Mouse (Mus musculus) heart, embryonic 14.5 days (tissue): ENCODE results near the gene Tmem132c. TPM values are rescaled to one million over a fixed set of nuclear protein-coding genes. Genes with fewer than 3 reads are reported as not detected.
A peak's percentile ranks its signal among the peaks of the same experiment; 100 is the strongest.

Experiments used
- ATAC-seq: fragments of 200-750 bp; cut with Nextera tagmentation; 2 replicates; pipeline ENCODE4 v1.8.0; 2017; ENCODE audit warnings: low read depth, moderate TSS enrichment; ENCODE audit not compliant: insufficient number of reproducible peaks, insufficient read depth, low FRiP score
- H3K27ac ChIP-seq, 2 experiments: fragments of 200-500 bp in 1 of 2; fragments of 300-500 bp in 1 of 2; sonication (generic) in 1 of 2; replicated peaks in 1 of 2; 2 replicates each; pipeline ENCODE4 v1.5.1; 2012 to 2014; ENCODE audit warnings: low read depth in 2 of 2, low read length in 2 of 2, control low read depth in 1 of 2, mild to moderate bottlenecking in 1 of 2, mixed read lengths in 1 of 2; ENCODE audit not compliant: control insufficient read depth in 1 of 2, insufficient read depth in 1 of 2
- H3K27me3 ChIP-seq: fragments of 300-500 bp; sonication (generic); 2 replicates; pipeline ENCODE4 v1.6.1; 2014; ENCODE audit warnings: mild to moderate bottlenecking, low read length, control low read depth; ENCODE audit not compliant: control insufficient read depth, insufficient read depth
- H3K36me3 ChIP-seq: fragments of 300-500 bp; sonication (generic); 2 replicates; pipeline ENCODE4 v1.6.1; 2014; ENCODE audit warnings: mild to moderate bottlenecking, control low read depth, low read length, mixed read lengths; ENCODE audit not compliant: control insufficient read depth, insufficient read depth
- H3K4me1 ChIP-seq, 2 experiments: fragments of 200-500 bp in 1 of 2; fragments of 300-500 bp in 1 of 2; sonication (generic) in 1 of 2; 2 replicates each; pipeline ENCODE4 v1.6.1; 2012 to 2014; ENCODE audit warnings: low read length in 2 of 2, control low read depth in 1 of 2, mixed read lengths in 1 of 2; ENCODE audit not compliant: control insufficient read depth in 2 of 2, insufficient read depth in 2 of 2
- H3K4me2 ChIP-seq: fragments of 300-500 bp; sonication (generic); 2 replicates; pipeline ENCODE4 v1.6.1; 2014; ENCODE audit warnings: mild to moderate bottlenecking, low read length
- H3K4me3 ChIP-seq, 2 experiments: fragments of 200-500 bp in 1 of 2; fragments of 300-500 bp in 1 of 2; sonication (generic) in 1 of 2; 2 replicates each; pipeline ENCODE4 v1.5.1; 2012 to 2014; ENCODE audit warnings: low read length in 2 of 2, mild to moderate bottlenecking in 2 of 2, control low read depth in 1 of 2, low read depth in 1 of 2, moderate library complexity in 1 of 2; ENCODE audit not compliant: control insufficient read depth in 1 of 2, insufficient read depth in 1 of 2
- H3K9ac ChIP-seq: fragments of 300-500 bp; sonication (generic); 2 replicates; pipeline ENCODE4 v1.6.1; 2014; ENCODE audit warnings: mild to moderate bottlenecking, low read length
- H3K9me3 ChIP-seq: fragments of 300-500 bp; sonication (generic); 2 replicates; pipeline ENCODE4 v1.6.1; 2016; ENCODE audit warnings: low read length, control low read depth; ENCODE audit not compliant: control insufficient read depth
- WGBS: fragments of 180-500 bp; shearing (Covaris S2); extraction: QIAGEN DNeasy Blood & Tissue Kit; methylation state at CpG from one replicate; pipeline ENCODE4 v1.1.7; 2014; 5-methylcytosine and 5-hydroxymethylcytosine counted together
- polyA plus RNA-seq: library from polyadenylated mRNA; unstranded; fragments of >200 nt; fragmentation: Nextera tagmentation; extraction: Ambion mirVana; gene quantifications from 2 replicates; pipeline ENCODE4 v1.2.1, GENCODE M21; 2014

Gene Tmem132c
- polyA plus RNA-seq, 1 experiment from 2014 or later, result 1.1 TPM

DNA sequence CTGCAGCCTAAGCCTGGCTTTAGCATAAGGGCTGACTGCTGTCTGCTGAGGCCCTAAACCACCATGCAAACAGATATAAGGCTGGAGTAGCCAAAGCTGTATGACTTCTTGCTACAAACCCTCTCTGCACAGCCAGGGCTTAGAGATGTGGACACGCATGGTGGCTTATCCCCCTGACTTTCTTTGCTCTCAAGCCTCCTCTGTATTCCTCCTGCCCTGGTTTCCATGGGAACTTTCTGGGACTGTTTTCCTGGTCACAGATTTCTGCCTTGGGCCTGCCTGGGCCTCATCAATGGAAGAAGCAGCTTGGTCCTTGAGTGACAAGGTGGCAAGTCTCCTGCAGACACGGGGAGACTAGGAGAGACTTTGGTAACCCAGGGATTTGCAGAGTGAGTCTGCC, 56.5 kb downstream of the Tmem132c start:
- H3K9me3 ChIP-seq, result no peaks in the 10 kb centered on the region
- no peak overlapping the region for H3K4me3 ChIP-seq
- no peaks in the 10 kb centered on the region for H3K36me3 ChIP-seq
- ATAC-seq, result no peak
- H3K27ac ChIP-seq, result no peak overlapping the region
- WGBS, result 56% methylated on average over 2 of the region's 2 CpGs
- no peak overlapping the region for H3K4me2 ChIP-seq
- H3K27me3 ChIP-seq, result no peaks in the 10 kb centered on the region
- no peak overlapping the region for H3K9ac ChIP-seq
- H3K4me1 ChIP-seq, result peaks cover 16 to 21% of the 10 kb centered on the region in 2 experiments

DNA sequence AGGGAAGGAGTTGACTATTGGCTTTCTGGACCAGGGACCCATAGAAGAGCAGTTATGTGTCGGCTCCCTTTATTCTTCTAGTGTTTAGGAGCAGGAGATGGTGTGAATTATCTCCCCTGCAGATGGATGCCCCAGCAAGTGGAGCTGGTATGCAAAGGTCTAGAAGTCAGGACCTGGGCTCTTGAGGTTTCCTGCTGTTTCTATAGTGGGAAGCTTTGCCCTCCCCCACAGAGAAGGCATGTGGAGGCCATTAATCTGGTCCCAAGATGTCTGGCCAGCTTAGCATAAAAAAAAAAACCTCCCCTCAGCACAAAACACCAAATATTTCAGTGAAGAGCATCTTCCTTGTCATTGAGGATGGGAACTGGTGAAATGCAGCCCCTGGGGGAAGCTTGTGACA, 57.4 kb downstream of the Tmem132c start:
- Histone ChIP-seq H3K36me3 (no peaks in the 10 kb centered on the region), H3K9me3 (no peaks in the 10 kb centered on the region), H3K27ac (no peak overlapping the region), H3K27me3 (no peaks in the 10 kb centered on the region), H3K4me3 (no peak overlapping the region), H3K4me2 (no peak overlapping the region), H3K4me1 (peaks cover 16 to 21% of the 10 kb centered on the region in 2 experiments), H3K9ac (no peak overlapping the region)
- 40% methylated on average over 1 of the region's 1 CpGs for WGBS
- no peak for ATAC-seq

DNA sequence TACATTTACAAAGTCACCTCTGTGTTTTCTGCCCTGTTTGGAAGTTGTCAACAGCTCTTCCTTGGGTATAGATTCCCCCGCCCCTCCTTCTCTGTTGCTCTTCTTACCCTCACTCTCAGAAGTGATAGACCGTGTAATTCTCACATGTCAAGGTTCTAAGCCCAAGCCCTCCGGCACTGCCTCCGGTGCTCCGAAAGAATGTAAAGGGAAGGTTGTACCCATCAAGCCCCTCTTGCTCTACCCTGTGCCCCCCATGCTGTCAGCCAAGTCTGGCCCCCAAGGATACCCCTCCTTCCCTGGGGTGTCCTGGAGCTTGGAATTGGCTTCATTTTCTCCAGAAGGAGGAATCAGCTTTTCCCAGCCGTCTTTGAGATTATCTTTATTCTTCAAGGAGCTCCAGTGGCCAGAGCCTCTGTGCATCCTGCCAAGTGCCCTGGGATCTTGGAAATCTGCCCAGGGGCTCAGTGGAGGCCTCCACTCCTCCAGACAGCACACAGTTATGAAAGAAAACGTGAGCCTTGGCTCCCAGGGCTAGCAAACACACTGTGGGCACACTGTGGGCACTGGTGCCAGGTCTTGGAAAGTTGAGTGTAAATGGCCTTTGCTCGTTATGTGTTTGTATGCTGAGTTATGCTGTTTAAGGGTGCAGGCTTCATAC, 59.1 kb downstream of the Tmem132c start:
- ATAC-seq, result no peak
- H3K4me2 ChIP-seq, result 0 out of 2 replicates have a peak overlapping the region, but pooled peaks have one; percentile 10

DNA sequence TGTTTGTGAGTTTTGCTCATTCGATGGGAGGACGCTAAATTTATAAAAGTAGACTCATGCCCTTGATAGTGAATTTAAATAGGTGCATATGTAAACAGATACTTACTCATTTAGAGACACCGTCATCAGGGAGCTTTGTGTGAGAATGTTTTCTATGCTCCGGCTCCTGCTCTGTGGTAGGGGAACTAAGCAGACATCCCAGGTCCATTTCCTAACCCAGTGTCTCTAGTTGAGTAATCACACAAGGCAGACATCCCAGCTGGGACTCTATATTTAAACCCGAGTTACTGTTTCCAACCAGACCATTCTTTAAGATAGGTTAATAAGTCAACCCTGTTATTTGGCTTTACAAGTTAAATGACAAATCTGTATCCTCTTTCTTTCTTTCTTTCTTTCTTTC, 63.7 kb downstream of the Tmem132c start:
- Histone ChIP-seq H3K27ac (no peak overlapping the region), H3K27me3 (no peaks in the 10 kb centered on the region), H3K4me3 (no peak overlapping the region), H3K4me2 (no peak overlapping the region), H3K9me3 (no peaks in the 10 kb centered on the region), H3K9ac (no peak overlapping the region), H3K36me3 (no peaks in the 10 kb centered on the region), H3K4me1 (peaks cover 6 to 9% of the 10 kb centered on the region in 2 experiments)
- no peak for ATAC-seq
- 68% methylated on average over 5 of the region's 5 CpGs for WGBS

More for the DNA sequence above, 59.1 kb downstream of the Tmem132c start:
- Histone ChIP-seq H3K27ac (0 out of 4 replicates have a peak overlapping the region, but pooled peaks of 1 of the 2 experiments have one; percentile 5), H3K4me3 (no peak overlapping the region), H3K4me1 (peaks cover 16 to 21% of the 10 kb centered on the region in 2 experiments), H3K9me3 (no peaks in the 10 kb centered on the region), H3K36me3 (no peaks in the 10 kb centered on the region), H3K27me3 (no peaks in the 10 kb centered on the region), H3K9ac (no peak overlapping the region)
- WGBS, result 41% methylated on average over 8 of the region's 8 CpGs

DNA sequence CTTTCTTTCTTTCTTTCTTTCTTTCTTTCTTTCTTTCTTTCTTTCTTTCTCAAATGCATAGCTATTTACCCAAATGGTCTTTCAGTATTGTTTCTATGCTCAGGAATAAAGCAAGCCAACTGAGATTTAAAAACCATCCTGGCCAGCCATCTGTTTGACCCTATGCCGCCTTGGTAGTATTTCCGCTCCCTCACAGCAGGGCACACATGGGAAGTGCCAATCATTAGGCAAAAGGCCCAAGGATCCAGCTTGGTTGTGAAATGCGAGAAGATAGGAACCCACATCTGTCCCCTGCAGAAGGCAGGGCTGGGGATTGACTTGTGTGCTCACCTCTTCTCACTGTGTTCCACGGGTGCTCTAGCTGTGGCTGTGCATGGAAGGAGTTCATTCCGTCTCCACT, 64.1 kb downstream of the Tmem132c start:
- Histone ChIP-seq H3K4me2 (no peak overlapping the region), H3K27ac (no peak overlapping the region), H3K4me3 (no peak overlapping the region), H3K4me1 (peaks cover 2 to 5% of the 10 kb centered on the region in 2 experiments), H3K9me3 (no peaks in the 10 kb centered on the region), H3K36me3 (no peaks in the 10 kb centered on the region), H3K27me3 (no peaks in the 10 kb centered on the region), H3K9ac (no peak overlapping the region)
- ATAC-seq, result no peak
- 40% methylated on average over 5 of the region's 5 CpGs for WGBS

DNA sequence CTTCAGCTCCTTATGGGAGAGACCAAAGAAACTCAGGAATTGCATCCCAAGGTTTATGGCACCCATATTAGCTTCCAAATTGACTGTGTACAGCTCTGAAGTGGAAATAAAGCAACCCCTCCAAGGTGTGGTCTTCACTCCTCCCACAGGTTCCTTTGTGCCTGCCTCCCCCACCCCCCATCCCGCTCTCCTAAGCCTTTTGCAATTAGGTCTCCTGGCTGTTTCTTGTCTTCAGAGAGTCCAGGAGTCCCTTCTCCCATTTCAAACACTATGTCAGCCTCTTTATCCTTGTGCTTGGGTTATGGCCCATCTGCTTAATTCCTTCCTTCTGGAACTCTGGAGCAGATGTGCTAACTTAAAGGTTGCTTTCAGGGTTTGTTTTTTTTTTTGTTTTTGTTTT, 65.1 kb downstream of the Tmem132c start:
- ATAC-seq, result no peak
- H3K36me3 ChIP-seq, result no peaks in the 10 kb centered on the region
- H3K4me3 ChIP-seq, result no peak overlapping the region
- no peaks in the 10 kb centered on the region for H3K9me3 ChIP-seq
- no peak overlapping the region for H3K27ac ChIP-seq
- no peak overlapping the region for H3K9ac ChIP-seq
- H3K4me2 ChIP-seq, result no peak overlapping the region
- H3K4me1 ChIP-seq, result no peaks in the 10 kb centered on the region; a peak in 1 of 4 replicates
- H3K27me3 ChIP-seq, result no peaks in the 10 kb centered on the region
- WGBS, result 38% methylated on average over 1 of the region's 1 CpGs

DNA sequence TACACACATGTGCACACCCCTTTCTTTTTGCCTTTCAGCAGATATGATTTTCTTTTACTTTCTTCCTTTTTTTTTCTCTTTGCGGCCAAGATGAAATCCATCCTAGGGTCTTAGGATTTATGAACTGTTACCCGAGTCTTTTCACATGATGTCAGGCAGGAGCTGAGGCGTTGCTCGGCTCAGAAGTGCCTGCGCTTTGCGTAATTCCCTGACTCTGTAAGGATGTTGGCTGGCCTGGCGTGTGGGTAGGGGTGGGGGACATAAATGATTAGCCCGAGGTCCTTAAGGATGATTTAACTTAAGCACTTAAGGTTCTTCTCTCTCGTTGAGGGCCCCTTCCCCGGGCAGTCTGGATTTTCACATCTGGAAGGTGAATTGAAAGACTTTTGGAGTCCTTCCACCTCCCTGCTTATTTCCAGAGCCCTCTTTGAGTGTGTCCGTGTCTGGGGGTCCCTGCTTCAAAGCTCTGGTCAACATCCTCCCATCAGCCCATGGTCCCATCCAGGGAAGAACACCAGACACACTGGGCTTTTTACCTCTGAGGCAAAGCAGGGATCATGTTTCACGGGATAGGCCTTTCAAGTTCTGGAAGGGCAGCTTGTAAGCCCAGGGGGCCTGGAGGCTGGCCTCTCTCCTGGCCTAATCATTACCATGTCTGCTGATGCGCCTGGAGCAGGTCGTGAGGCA, 68.9 kb downstream of the Tmem132c start:
- Histone ChIP-seq H3K36me3 (no peaks in the 10 kb centered on the region), H3K27me3 (no peaks in the 10 kb centered on the region), H3K4me2 (no peak overlapping the region), H3K9ac (no peak overlapping the region), H3K27ac (no peak overlapping the region), H3K9me3 (no peaks in the 10 kb centered on the region), H3K4me3 (no peak overlapping the region), H3K4me1 (no peaks in the 10 kb centered on the region; a peak in 1 of 4 replicates)
- ATAC-seq, result no peak
- WGBS, result 43% methylated on average over 14 of the region's 14 CpGs
